Mouse (Mus musculus) forebrain, postnatal 0 days (tissue): ENCODE results near the gene Eef1akmt1. TPM values are rescaled to one million over a fixed set of nuclear protein-coding genes. Genes with fewer than 3 reads are reported as not detected.

Source experiments
- ATAC-seq: fragments of 200-750 bp; cut with Nextera tagmentation; 2 replicates; pipeline ENCODE4 v1.8.0; 2017; ENCODE audit warnings: mild to moderate bottlenecking, moderate library complexity
- DNase-seq: peaks from one replicate; pipeline ENCODE4 v3.0.0-alpha.2; 2015
- H3K27ac ChIP-seq: fragments of 300-500 bp; sonication (generic); 2 replicates; pipeline ENCODE4 v1.5.1; 2014; ENCODE audit warnings: low read depth, mild to moderate bottlenecking, antibody characterized with exemption, low read length, moderate library complexity, mixed read lengths
- H3K27me3 ChIP-seq: fragments of 300-500 bp; sonication (generic); 2 replicates; pipeline ENCODE4 v1.6.1; 2014; ENCODE audit warnings: mild to moderate bottlenecking, low read length, mixed read lengths; ENCODE audit not compliant: insufficient read depth
- H3K36me3 ChIP-seq: fragments of 300-500 bp; sonication (generic); 2 replicates; pipeline ENCODE4 v1.6.1; 2014; ENCODE audit warnings: mild to moderate bottlenecking, moderate library complexity; ENCODE audit not compliant: insufficient read depth
- H3K4me1 ChIP-seq: fragments of 300-500 bp; sonication (generic); 2 replicates; pipeline ENCODE4 v1.6.1; 2014; ENCODE audit warnings: antibody characterized with exemption; ENCODE audit not compliant: insufficient read depth
- H3K4me2 ChIP-seq: fragments of 300-500 bp; sonication (generic); 2 replicates; pipeline ENCODE4 v1.6.1; 2014; ENCODE audit warnings: low read depth, mild to moderate bottlenecking, moderate library complexity
- H3K4me3 ChIP-seq: fragments of 300-500 bp; sonication (generic); 2 replicates; pipeline ENCODE4 v1.5.1; 2014; ENCODE audit warnings: low read depth, low read length, mixed read lengths
- H3K9ac ChIP-seq: fragments of 300-500 bp; sonication (generic); 2 replicates; pipeline ENCODE4 v1.6.1; 2014; ENCODE audit warnings: mild to moderate bottlenecking
- H3K9me3 ChIP-seq: fragments of 300-500 bp; sonication (generic); 2 replicates; pipeline ENCODE4 v1.6.1; 2016; ENCODE audit warnings: low read length
- CTCF ChIP-seq: sonication (generic); IDR thresholded peaks from 2 replicates; pipeline ENCODE4 v1.5.1; 2016; ENCODE audit warnings: antibody characterized with exemption, control low read depth, low read depth
- WGBS: fragments of 180-500 bp; shearing (Covaris S2); extraction: QIAGEN DNeasy Blood & Tissue Kit; methylation state at CpG from one replicate; pipeline ENCODE4 v1.1.7; 2014; 5-methylcytosine and 5-hydroxymethylcytosine counted together
- polyA plus RNA-seq: library from polyadenylated mRNA; unstranded; fragments of >200 nt; fragmentation: Nextera tagmentation; extraction: Ambion mirVana; gene quantifications from 2 replicates; pipeline ENCODE4 v1.2.1, GENCODE M21; 2015
- total RNA-seq: library from RNA; depleted of rRNA; stranded (reverse); fragments of >200 nt; gene quantifications from 2 replicates; pipeline ENCODE4 v1.2.3, GENCODE M21; 2014; rRNA removed

The Eef1akmt1 gene
- 45.7 and 58.4 TPM in 2 replicates for total RNA-seq
- 82.9 and 84.9 TPM in 2 replicates for polyA plus RNA-seq

- Histone ChIP-seq H3K36me3 (no peaks in the 10 kb centered on the region), H3K27ac (peak within 1 kb of the TSS; percentile 75), H3K27me3 (no peaks in the 10 kb centered on the region), H3K4me1 (peaks cover 5% of the 10 kb centered on the region; the same call in 1 of the 2 replicates), H3K4me2 (peak within 1 kb of the TSS; percentile 49), H3K4me3 (peak within 1 kb of the TSS; percentile 49), H3K9me3 (no peaks in the 10 kb centered on the region), H3K9ac (peak within 1 kb of the TSS; percentile 56)
- peak; percentile 100 for ATAC-seq
- WGBS = 8% methylated on average over 35 of the region's 35 CpGs
- peak; percentile 97 for DNase-seq
- no peak for TF ChIP-seq CTCF
Measured at GRCm38 (mm10) chr14:57571155-57572133, at the start of gene Eef1akmt1. Gene Eef1akmt1 (minus strand): TSS chr14:57571612.

DNA sequence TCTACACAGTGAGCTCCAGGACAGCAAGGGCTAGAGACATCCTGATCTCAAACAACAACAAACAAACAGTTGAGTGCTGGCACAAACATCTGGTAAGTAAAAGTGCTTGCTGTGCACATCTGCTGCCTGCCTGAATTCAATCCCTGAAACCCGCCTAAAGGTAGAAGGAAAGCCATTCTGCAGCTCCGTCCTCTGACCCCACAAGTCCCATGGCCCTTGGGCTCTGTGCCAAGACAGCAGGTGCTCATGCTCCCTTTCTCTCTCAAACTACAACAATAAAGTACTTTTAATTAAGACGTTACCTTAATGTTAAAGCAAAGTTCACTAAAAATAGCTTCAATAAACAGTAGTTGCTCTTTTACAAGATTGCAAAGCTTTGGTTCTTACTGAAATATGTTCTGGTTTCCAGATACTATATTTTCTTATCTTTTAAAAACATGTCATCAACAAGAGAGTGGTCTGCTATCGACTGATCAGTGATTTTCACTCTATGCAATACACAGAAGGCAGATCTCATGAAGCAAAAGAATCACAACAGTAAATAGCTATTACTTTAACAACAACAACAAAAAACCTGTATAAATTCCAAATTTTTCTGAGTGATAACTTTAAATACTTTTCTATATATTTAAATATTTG, 49.3 kb upstream of the Eef1akmt1 start:
- Histone ChIP-seq H3K36me3 (no peaks in the 10 kb centered on the region), H3K9me3 (no peaks in the 10 kb centered on the region), H3K27ac (no peak overlapping the region), H3K9ac (no peak overlapping the region), H3K4me1 (no peaks in the 10 kb centered on the region), H3K27me3 (no peaks in the 10 kb centered on the region), H3K4me2 (no peak overlapping the region), H3K4me3 (no peak overlapping the region)
- ATAC-seq (no peak), DNase-seq (no peak)
- WGBS = 42% methylated on average over 4 of the region's 4 CpGs
- TF ChIP-seq CTCF = no peak

GRCm38 (mm10) chr14:57619487-57619886, 48.1 kb upstream of the Eef1akmt1 start:
- H3K4me1 ChIP-seq = no peaks in the 10 kb centered on the region
- WGBS = 46% methylated on average over 2 of the region's 2 CpGs
- DNase-seq (peak; percentile 55), ATAC-seq (peak; percentile 56)
- H3K4me2 ChIP-seq = no peak overlapping the region
- peak; percentile 69 for TF ChIP-seq CTCF
- no peak overlapping the region for H3K9ac ChIP-seq
- H3K27me3 ChIP-seq = no peaks in the 10 kb centered on the region
- H3K9me3 ChIP-seq = no peaks in the 10 kb centered on the region
- no peaks in the 10 kb centered on the region for H3K36me3 ChIP-seq
- H3K4me3 ChIP-seq = no peak overlapping the region
- H3K27ac ChIP-seq = no peak overlapping the region

GRCm38 (mm10) chr14:57617675-57618074, 46.3 kb upstream of the Eef1akmt1 start:
- Histone ChIP-seq H3K4me3 (no peak overlapping the region), H3K36me3 (no peaks in the 10 kb centered on the region), H3K27ac (no peak overlapping the region), H3K9me3 (no peaks in the 10 kb centered on the region), H3K4me1 (no peaks in the 10 kb centered on the region), H3K4me2 (no peak overlapping the region), H3K27me3 (no peaks in the 10 kb centered on the region), H3K9ac (no peak overlapping the region)
- no peak for TF ChIP-seq CTCF
- ATAC-seq (no peak), DNase-seq (no peak)
- 95% methylated on average over 1 of the region's 1 CpGs for WGBS

- no peak for ATAC-seq
- no peaks in the 10 kb centered on the region for H3K4me1 ChIP-seq
Measured at GRCm38 (mm10) chr14:57616339-57616965, 45.0 kb upstream of the Eef1akmt1 start.

DNA sequence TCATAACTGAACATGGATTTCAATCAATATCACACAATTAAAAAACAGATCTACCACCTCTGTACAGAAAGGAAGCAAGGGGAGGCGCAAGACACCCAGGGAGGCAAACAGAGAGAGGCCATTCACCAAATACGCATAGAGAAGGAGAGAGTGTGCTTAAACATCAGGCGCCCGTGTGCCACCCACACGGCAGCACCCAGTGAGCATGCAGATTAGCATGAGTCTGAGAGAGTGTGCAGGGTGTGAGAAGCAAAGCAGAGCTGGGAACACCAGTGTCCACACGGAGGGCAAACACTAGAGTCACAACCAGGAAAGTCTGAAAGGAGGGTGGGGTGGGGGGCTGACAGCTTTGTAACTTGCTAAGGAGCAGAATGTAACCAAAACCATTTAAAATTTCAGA, 44.4 kb upstream of the Eef1akmt1 start:
- 57% methylated on average over 6 of the region's 6 CpGs for WGBS
- Histone ChIP-seq H3K4me2 (no peak overlapping the region), H3K27me3 (no peaks in the 10 kb centered on the region), H3K4me3 (no peak overlapping the region), H3K4me1 (no peaks in the 10 kb centered on the region), H3K9me3 (no peaks in the 10 kb centered on the region), H3K9ac (no peak overlapping the region), H3K27ac (no peak overlapping the region), H3K36me3 (no peaks in the 10 kb centered on the region)
- no peak for ATAC-seq
- no peak for DNase-seq
- TF ChIP-seq CTCF = no peak

More at GRCm38 (mm10) chr14:57616339-57616965, 45.0 kb upstream of the Eef1akmt1 start:
- no peaks in the 10 kb centered on the region for H3K36me3 ChIP-seq
- no peaks in the 10 kb centered on the region for H3K27me3 ChIP-seq
- no peak overlapping the region for H3K4me2 ChIP-seq
- no peak for TF ChIP-seq CTCF
- H3K4me3 ChIP-seq = no peak overlapping the region
- no peak overlapping the region for H3K27ac ChIP-seq
- DNase-seq = no peak
- no peaks in the 10 kb centered on the region for H3K9me3 ChIP-seq
- no peak overlapping the region for H3K9ac ChIP-seq
- WGBS = 68% methylated on average over 6 of the region's 6 CpGs
